Mouse (Mus musculus): ENCODE data around the gene Micall2.

- no peak for TF ChIP-seq CTCF (IDR thresholded peaks at IDR 0.05; ENCODE audit: low read depth, low read length)
- TF ChIP-seq POLR2A (IDR thresholded peaks at IDR 0.05; ENCODE audit: insufficient read depth, low read length), result no peak
- TF ChIP-seq EP300 (IDR thresholded peaks at IDR 0.05; ENCODE audit: insufficient read depth, low read depth, low read length), result no peak
These were observed 54.1 kb downstream of the Micall2 start for GRCm38 (mm10) chr5:139681832-139682630.
